In genomic region chr14:121884150-121884797, GRCm38 (mm10) we compare ENCODE assay signal across 13 mouse cellular contexts. TPM values are rescaled to one million over a fixed set of nuclear protein-coding genes. Genes with fewer than 3 reads are reported as not detected.
DNase-seq lines count a peak whose midpoint lies in the region; ATAC-seq and TF ChIP-seq lines count a peak whose summit lies in the region.
"Had no signal": no experiment of that assay in that cellular context is flagged by ENCODE, and none has a peak within 500 bp of the region (broad histone marks: within the 10 kb centered on the region; RNA-seq: fewer than 3 reads in every experiment).

No protein-coding gene starts in this region.

- H3K36me3 ChIP-seq in heart, embryonic 11.5 days (ENCODE audit: control insufficient read depth, insufficient read depth, low read length): no peaks in the 10 kb centered on the region
- peaks cover 4% of the 10 kb centered on the region; the same call in 1 of the 2 replicates for H3K36me3 ChIP-seq in lung, postnatal 0 days (ENCODE audit: insufficient read depth, low read length)
- peaks cover 8% of the 10 kb centered on the region; the same call in 1 of the 2 replicates for H3K36me3 ChIP-seq in hindbrain, embryonic 12.5 days
- H3K36me3 ChIP-seq: liver, embryonic 13.5 days had no signal

- TF ChIP-seq POLR2A in lung, adult 2 months (IDR thresholded peaks at IDR 0.05; ENCODE audit: borderline replicate concordance, extremely low read depth, low read depth, low read length): no peak

- peaks cover 30% of the 10 kb centered on the region for H3K4me1 ChIP-seq in heart, embryonic 11.5 days (ENCODE audit: control insufficient read depth, insufficient read depth, low read length)
- no peaks in the 10 kb centered on the region for H3K4me1 ChIP-seq in lung, postnatal 0 days (ENCODE audit: insufficient read depth, low read depth, low read length)
- peaks cover 3% of the 10 kb centered on the region; the same call in 1 of the 2 replicates for H3K4me1 ChIP-seq in lung, adult 2 months (ENCODE audit: control insufficient read depth, insufficient read depth, low read length)
- H3K4me1 ChIP-seq in hindbrain, embryonic 12.5 days: peaks cover 11% of the 10 kb centered on the region

- DNase-seq in heart, adult 11 months: no peak
- no peak for DNase-seq in lung, postnatal 0 days (ENCODE audit: low spot score)
- no peak for DNase-seq in lung, adult 2 months
- peak; percentile 37 to 57 for DNase-seq in kidney, postnatal 36 days
- DNase-seq in testis, postnatal 14 days (ENCODE audit: low spot score): peak; percentile 77
- DNase-seq: cerebellum, adult 11 months; liver, embryonic 13.5 days; right cerebral cortex, adult 18-20 months; thymus, adult 2 months had no signal

- H3K27me3 ChIP-seq in heart, embryonic 11.5 days (ENCODE audit: control insufficient read depth, insufficient read depth, low read length): no peaks in the 10 kb centered on the region
- H3K27me3 ChIP-seq in lung, postnatal 0 days (replicated peaks; ENCODE audit: insufficient read depth, low read length): no peaks in the 10 kb centered on the region
- H3K27me3 ChIP-seq in hindbrain, embryonic 12.5 days: no peaks in the 10 kb centered on the region
- H3K27me3 ChIP-seq: liver, embryonic 13.5 days had no signal

- no peak for TF ChIP-seq CTCF in lung, postnatal 0 days (IDR thresholded peaks at IDR 0.05)
- no peak for TF ChIP-seq CTCF in lung, adult 2 months (IDR thresholded peaks at IDR 0.05; ENCODE audit: insufficient read depth, low read length)

- WGBS in heart, embryonic 11.5 days (ENCODE audit: insufficient replicate concordance): 33% methylated on average over 6 of the region's 6 CpGs
- 44% methylated on average over 6 of the region's 6 CpGs for WGBS in lung, postnatal 0 days
- 51% methylated on average over 6 of the region's 6 CpGs for WGBS in lung, adult 2 months
- 73% methylated on average over 6 of the region's 6 CpGs for WGBS in hindbrain, embryonic 12.5 days

- TF ChIP-seq EP300 in lung, postnatal 0 days (IDR thresholded peaks at IDR 0.05): no peak

- H3K9me3 ChIP-seq in heart, embryonic 11.5 days (replicated peaks; ENCODE audit: control insufficient read depth, low read length): no peaks in the 10 kb centered on the region
- H3K9me3 ChIP-seq in lung, postnatal 0 days (ENCODE audit: low read length): no peaks in the 10 kb centered on the region
- no peaks in the 10 kb centered on the region for H3K9me3 ChIP-seq in hindbrain, embryonic 12.5 days (replicated peaks)
- H3K9me3 ChIP-seq: liver, embryonic 13.5 days had no signal

- peak overlapping the region; percentile 77 for H3K27ac ChIP-seq in heart, embryonic 11.5 days (ENCODE audit: low read depth, low read length)
- H3K27ac ChIP-seq in lung, postnatal 0 days (ENCODE audit: low read length): no peak overlapping the region
- H3K27ac ChIP-seq in hindbrain, embryonic 12.5 days: no peak overlapping the region
- H3K27ac ChIP-seq: layer of hippocampus, adult 2 months; liver, embryonic 13.5 days had no signal

- peak overlapping the region; percentile 32 for H3K4me2 ChIP-seq in heart, embryonic 11.5 days
- H3K4me2 ChIP-seq in lung, postnatal 0 days (replicated peaks; ENCODE audit: low read depth, low read length): no peak overlapping the region
- H3K4me2 ChIP-seq in hindbrain, embryonic 12.5 days (replicated peaks): no peak overlapping the region
- H3K4me2 ChIP-seq: liver, embryonic 13.5 days had no signal

- no peak overlapping the region for H3K4me3 ChIP-seq in heart, embryonic 11.5 days (ENCODE audit: low read depth, low read length)
- H3K4me3 ChIP-seq in lung, postnatal 0 days (ENCODE audit: low read depth, low read length): no peak overlapping the region
- no peak overlapping the region for H3K4me3 ChIP-seq in lung, adult 2 months (replicated peaks; ENCODE audit: extremely low read depth, low read depth, low read length)
- no peak overlapping the region for H3K4me3 ChIP-seq in hindbrain, embryonic 12.5 days
- H3K4me3 ChIP-seq: erythroblast, embryonic 14.5 days; layer of hippocampus, adult 2 months; liver, embryonic 13.5 days had no signal

- peak; percentile 37; the same call in 1 of the 2 replicates for ATAC-seq in heart, embryonic 11.5 days (replicated peaks; ENCODE audit: insufficient number of reproducible peaks, low FRiP score, low TSS enrichment)
- ATAC-seq in lung, postnatal 0 days: peak; percentile 16; the same call in 1 of the 2 replicates
- no peak for ATAC-seq in hindbrain, embryonic 12.5 days (ENCODE audit: low FRiP score)

- H3K9ac ChIP-seq in heart, embryonic 11.5 days (ENCODE audit: low read depth, low read length): no peak overlapping the region
- H3K9ac ChIP-seq in lung, postnatal 0 days (replicated peaks; ENCODE audit: low read depth): no peak overlapping the region
- no peak overlapping the region for H3K9ac ChIP-seq in hindbrain, embryonic 12.5 days
- H3K9ac ChIP-seq: liver, embryonic 13.5 days had no signal

RNA-seq across cellular contexts. Expression of gene Ubac2, which starts 5.9 kb away (rescaled TPM):
- 63.4 and 69.5 TPM in 2 replicates for polyA plus RNA-seq in heart, embryonic 11.5 days (2014; fragmentation: Nextera tagmentation; extraction: Ambion mirVana)
- 38.5 and 43.2 TPM in 2 replicates for polyA plus RNA-seq in lung, postnatal 0 days (2015; fragmentation: Nextera tagmentation; extraction: Ambion mirVana)
- polyA plus RNA-seq in lung, adult 2 months (2012; rRNA removed): 37.7 and 47.1 TPM in 2 replicates
- 60.0 and 60.3 TPM in 2 replicates for polyA plus RNA-seq in hindbrain, embryonic 12.5 days (2016; fragmentation: Nextera tagmentation; extraction: Ambion mirVana)

RNA-seq across cellular contexts. Expression of gene Gpr18, which starts 31.3 kb away (rescaled TPM):
- 0.20 and 0.42 TPM in 2 replicates for polyA plus RNA-seq in heart, embryonic 11.5 days (2014; fragmentation: Nextera tagmentation; extraction: Ambion mirVana)
- 0.32 and 0.42 TPM in 2 replicates for polyA plus RNA-seq in lung, postnatal 0 days (2015; fragmentation: Nextera tagmentation; extraction: Ambion mirVana)
- polyA plus RNA-seq in lung, adult 2 months (2012; rRNA removed): 5.6 and 8.3 TPM in 2 replicates
- polyA plus RNA-seq in hindbrain, embryonic 12.5 days (2016; fragmentation: Nextera tagmentation; extraction: Ambion mirVana): 0.21 TPM in 1 of 2 replicates, not detected in the other
- polyA plus RNA-seq: erythroblast, embryonic 14.5 days; liver, embryonic 13.5 days had no signal

Comparison
In these comparisons a context has a peak if more than half of its experiments do, and no peak if none do; other contexts are left out.
1. DNase-seq: peak in kidney, postnatal 36 days (2 of 2) and testis, postnatal 14 days (single experiment); none in heart, adult 11 months (single experiment), lung, postnatal 0 days (single experiment) and lung, adult 2 months (single experiment).